Mouse (Mus musculus) gastrocnemius, adult 8-10 months (tissue): Measurements from ENCODE around the gene Tssk4. TPM values are rescaled to one million over a fixed set of nuclear protein-coding genes. Genes with fewer than 3 reads are reported as not detected.
A peak's percentile ranks its signal among the peaks of the same experiment; 100 is the strongest.

ENCODE experiments used
- DNase-seq, 2 experiments: peaks; one replicate each; pipeline ENCODE4 v3.0.0; 2022; ENCODE audit warnings: low spot score in 2 of 2
- total RNA-seq, 4 experiments: library from RNA; stranded (reverse); gene quantifications; 2 replicates each; pipeline ENCODE4 v1.2.4; 2022

The Tssk4 gene
- total RNA-seq: under 1 TPM in 2 of 4 experiments, not detected in 2; 0.22 to 0.29 TPM

DNA sequence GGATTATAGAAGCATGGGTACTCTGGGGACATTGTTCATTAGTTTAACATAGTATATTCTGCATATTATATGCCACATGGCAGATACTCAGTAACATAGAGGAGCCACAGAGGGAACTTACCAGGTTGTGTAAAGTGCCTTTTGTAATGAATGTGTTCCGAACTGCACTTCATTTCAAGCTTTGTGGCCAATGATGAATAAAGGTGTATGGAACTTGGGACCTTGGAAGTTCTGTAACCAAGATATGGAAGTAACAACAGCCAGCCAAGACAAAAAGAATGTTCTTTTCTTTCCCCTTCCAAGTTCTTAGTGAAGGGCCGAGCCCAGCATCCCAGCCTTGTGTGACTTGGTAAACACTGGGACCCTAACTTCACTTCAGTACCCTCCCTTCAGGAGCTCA, at the start of gene Tssk4:
Tssk4 (plus strand) TSS at position 301 of the 400 bp plus-strand sequence.
- no peak for DNase-seq

DNA sequence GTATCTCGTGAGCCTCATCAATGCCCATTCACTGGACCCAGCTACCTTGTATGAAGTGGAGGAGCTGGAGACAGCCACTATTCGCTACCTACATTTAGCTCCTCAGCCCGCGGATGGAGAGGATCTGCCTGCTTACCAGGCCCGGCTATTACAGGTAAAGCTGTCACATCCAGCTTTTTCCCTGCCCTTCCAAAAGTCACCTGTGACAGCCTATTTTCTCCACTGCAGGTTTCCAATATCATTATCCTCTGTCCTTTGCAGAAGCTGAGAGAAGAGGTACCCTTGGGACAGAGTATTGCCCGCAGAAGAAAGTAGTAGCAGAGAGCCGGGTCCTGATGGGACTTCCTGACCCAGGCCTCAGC, 46.7 kb upstream of the Tssk4 start, which contains the start of gene Irf9:
Irf9 (plus strand) TSS at position 301 of the 362 bp plus-strand sequence.
- DNase-seq: no peak

DNA sequence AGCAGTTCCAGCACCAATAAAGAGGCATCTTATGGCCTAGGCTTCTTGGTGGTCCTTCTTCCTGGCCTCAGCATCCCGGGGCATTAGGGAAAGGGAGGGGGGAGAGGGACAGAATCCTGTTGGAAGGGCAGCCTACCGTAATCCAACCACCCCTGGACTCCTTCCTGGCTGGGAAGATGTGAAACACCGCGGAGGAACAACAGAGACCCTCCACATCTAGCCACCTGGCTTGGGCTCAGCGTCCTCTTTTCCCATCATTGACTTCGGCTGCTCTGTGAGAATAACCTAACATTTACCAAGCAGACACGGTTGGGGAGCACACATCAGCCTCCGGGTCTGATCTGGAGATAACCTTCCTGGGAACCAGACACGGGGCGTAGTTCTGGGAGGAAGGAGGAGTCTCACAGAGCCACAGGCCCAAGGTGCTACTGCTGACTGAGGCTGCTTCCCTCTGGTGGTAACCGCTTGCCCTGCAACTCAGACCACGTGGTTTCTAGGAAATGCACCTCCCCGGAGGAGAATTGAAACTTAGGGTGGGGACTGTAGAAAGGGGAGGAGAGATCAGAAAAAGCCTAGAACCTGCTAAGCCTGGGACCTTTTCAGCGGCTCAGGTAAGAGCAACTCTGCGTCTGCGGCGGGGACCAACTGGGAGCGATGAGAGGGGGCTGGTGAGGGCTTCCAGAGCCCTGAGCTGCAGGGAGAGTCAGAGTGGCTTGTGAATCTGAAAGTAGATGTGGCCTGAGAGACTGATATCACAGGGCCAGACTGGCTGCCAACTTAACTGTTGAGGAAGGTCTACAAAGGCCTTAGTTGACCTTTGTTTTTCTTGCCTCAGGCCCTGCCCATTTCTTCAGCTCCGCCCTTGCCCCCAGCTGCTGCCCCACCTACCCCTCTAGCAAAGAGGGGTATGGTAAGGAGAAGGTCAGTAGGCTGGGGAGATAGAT, 46.1 kb upstream of the Tssk4 start:
- peak; percentile 86 to 89 for DNase-seq

DNA sequence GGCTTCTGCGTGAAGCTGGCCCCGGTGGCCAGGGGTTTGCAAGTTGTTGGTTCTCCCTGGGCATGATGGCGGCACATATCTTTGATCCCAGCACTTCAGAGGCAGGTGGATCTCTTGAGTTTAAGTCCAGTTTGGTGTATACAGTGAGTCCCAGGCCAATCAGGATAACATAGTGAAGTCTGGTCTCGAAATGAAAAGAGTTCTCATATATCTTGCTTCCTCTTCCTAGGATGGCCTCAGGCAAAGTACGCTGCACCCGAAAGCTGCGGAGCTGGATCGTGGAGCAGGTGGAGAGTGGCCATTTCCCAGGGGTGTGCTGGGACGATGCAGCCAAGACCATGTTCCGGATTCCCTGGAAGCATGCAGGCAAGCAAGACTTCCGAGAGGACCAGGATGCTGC, 45.2 kb upstream of the Tssk4 start:
- no peak for DNase-seq

DNA sequence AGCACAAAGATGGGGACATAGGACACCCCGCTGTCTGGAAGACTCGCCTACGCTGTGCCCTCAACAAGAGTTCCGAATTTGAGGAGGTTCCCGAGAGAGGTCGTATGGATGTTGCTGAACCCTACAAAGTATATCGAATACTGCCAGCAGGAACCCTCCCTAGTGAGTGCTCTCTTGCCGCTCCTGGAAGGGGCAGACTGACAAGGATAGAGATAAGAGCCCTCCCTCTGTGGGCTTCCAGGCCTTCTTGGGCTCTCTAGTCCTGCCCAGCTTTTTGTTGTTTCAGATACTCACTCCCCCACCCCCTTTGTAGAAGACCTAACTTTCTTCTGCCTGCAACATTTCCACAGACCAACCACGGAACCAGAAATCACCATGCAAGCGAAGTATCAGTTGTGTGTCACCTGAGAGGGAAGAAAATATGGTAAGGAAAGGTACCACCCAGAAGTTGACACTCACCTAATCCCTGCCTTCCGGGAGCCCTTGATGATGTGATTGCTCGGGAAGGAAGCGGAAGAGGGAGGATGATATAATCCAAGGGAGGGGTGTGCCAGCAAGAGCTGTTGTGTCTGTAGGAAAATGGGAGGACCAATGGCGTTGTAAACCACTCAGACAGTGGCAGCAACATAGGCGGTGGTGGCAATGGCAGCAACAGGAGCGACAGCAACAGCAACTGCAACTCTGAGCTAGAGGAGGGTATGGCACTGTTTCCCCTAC, 44.1 kb upstream of the Tssk4 start:
- DNase-seq: no peak

DNA sequence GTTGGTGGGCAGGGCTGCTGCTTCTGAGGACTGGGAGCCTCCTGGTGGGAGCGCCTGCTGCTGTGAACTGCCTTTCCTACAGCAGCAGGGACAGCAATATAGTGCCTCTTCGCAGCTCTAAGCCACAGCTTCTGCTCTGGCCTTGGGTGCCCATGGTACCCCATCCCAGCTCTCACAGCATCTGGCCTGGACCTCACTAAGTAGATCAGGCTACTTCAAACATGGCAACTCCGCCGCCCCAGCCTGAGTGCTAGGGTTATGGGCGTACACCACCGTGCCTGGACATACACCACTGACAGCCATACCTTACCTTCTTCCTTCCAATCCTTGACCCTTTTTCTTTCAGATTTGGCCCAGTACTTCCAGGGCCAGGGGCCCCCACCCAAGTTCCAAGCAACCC, 41.6 kb upstream of the Tssk4 start:
- no peak for DNase-seq

DNA sequence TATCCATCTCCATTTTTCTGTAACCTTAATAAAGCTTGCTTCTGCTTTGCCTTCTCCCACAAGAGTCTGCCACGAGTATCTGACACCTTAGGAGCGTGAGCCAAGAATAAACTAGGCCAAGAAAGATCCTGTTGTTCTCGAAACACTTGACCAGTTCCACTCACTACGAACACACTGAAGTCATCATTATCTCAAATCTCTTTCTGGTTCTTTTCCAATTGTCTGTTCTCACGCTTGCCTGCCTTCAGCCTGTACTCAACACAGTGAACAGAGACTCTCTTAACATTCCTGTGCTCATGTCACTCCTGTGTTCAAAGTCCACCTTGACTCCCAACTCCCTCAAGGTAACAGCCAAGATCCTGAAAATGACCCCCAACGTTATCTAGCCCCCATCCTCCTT, 36.6 kb upstream of the Tssk4 start:
- no peak for DNase-seq

DNA sequence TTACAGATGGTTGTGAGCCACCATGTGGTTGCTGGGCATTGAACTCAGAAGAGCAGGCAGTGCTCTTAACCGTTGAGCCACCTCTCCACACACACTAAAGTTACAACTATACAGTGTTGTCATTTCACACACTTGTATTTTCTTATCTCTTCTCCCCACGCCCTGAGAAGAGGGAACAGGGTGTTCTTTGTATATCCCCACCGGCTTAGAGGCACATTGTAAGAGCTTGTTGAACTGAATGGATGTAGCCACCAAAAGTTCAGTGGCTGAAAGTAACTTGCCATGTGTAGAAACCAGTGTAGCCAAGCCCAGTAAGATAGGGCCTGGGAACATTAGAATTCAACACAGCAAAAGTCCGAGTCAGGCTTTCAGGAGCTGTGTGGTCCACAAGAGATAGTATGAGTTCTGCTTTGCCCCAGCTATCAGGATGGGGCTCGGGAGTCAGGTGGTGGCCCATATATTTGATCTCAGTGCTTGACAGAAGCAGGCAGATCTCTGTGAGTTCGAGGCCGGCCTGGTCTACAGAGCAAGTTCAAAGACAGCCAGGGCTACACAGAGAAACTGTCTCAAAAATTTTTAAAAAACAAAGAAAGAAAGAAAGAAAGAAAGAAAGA, 35.3 kb upstream of the Tssk4 start:
- DNase-seq: no peak

DNA sequence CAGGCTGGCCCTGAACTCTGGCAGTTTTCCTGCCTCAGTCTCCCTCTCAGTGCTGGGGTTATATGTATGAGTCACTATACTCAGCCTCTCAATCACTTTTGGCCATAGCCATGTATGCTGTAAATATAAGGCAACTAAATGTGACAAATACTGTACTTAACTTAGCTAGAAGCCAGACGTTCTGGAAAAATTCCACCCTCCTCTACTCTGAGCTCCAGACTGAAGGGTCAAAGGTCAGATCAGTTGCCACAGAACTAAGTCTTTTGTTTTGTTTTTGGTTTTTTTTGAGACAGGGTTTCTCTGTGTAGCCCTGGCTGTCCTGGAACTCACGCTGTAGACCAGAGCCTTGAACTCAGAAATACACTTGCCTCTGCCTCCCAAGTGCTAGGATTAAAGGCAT, 34.1 kb upstream of the Tssk4 start:
- no peak for DNase-seq

DNA sequence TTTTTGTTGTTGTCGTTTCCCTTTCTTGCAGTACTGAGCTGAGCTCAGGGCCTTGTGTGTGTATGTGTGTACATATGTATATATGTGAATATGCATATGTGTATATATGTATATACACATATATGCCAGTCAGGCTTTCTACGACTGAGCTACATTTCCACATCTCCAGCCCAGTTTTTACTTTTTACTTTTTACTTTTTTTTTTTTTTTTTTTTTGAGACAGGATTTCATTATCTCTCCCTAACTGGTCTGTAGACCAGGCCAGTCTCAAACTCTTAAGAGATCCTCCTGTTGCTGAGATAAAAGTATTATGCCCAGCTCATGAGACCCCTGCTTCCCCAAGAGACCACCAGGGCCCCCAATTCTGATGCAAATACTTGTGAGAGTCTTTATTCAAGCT, 33.1 kb upstream of the Tssk4 start:
- DNase-seq: no peak

DNA sequence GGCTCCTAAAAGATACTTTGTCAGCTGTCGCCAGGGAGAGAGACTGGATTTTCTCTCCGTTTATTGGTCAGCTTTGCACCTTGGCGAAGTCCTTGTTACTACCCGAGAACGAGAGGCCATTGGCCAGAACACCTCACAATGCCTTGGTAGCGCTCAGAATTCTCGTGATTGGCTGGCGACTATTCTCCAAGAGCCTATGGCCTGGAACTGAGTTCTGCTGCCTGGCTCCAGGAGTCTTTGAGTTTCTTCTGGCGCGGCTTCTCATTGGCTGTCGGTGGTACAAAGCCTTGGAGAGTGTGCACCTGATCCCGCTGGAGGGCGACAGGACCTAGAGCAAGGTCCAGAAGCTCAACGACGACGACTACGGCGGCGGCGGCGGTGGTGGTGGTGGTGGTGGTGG, 32.2 kb upstream of the Tssk4 start, which contains the start of gene Rec8:
Rec8 (plus strand) TSS at position 216 of the 400 bp plus-strand sequence.
- DNase-seq: no peak

DNA sequence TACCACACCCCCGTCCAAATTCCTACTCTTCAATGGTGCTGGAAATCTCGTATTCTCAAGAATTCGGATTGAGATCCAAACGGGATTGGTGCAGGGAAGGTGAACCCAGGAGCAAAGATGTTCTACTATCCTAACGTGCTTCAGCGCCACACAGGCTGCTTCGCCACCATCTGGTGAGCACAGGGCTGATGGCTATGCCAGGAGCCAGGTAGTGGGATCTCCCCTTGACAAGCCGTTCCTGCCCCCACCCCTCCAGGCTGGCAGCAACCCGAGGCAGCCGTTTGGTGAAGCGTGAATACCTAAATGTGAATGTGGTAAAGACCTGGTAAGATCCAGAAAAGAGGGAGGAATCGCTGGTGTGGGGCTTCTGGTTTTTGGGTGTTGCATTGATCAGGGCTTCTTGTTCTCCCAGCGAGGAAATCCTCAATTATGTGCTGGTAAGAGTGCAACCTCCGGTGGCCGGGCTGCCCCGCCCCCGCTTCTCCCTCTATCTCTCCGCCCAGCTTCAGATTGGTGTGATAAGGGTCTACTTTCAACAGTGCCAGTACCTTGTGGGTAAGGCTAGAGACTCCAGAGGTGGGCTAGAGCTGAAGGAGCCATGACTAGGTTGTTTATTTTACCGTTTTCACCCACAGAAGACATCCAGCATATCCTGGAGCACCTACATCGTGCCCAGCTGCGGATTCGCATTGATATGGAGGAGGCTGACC, 31.3 kb upstream of the Tssk4 start:
- no peak for DNase-seq

DNA sequence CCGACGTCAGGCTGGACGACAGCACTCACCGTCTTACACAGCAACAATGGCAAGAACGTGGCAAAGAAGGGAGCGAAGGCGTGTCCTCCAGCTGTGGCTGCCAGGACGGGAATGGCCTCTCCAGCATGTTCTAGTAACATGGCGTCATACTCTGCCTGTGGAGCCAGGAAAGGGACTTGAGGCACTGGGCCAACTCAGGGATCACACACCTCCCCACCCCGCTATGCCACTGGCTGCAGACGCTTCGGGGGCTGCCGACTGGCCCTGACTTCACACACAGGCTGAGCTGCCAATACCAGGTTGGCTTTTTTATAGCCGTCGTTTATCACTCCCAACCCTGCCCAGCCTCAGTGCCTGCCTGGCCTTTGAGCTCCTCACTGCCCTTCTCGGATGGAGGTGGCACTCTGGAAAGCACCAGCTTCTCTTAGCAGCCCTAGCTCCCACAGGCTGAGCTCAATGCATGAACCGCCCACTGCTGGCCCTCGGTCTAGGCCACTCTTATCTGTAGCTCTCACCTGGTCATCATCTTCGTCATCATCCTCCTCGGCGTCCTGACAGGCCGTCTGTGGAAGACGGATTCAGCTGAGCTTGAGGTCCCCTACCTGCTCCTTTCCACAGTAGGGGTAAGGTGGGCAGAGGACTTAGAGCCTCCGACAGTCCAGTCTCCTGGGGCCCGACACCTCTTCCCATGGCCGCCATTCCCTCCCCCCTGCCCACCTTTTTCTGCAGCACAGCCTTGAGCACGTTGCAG, 21.7 kb upstream of the Tssk4 start:
- DNase-seq: no peak

DNA sequence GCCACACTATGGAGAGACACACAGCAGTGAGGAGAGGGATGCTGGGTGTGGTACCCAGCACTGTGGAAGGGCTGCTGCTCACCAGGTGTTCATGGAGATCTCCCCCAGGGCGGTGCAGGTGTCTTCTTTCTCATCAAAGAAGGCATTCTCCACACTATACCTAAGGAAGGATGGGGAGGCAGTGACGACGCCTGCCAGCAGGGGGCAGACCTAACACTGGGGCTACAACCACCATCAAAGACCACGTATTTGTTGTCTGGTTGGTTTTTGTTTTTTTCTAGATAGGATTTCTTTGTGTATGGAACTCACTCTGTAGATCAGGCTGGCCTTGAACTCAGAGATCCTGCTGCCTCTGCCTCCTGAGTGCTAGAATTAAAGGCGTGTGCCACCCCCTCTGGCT, 20.7 kb upstream of the Tssk4 start:
- DNase-seq: peak; percentile 26 to 43

DNA sequence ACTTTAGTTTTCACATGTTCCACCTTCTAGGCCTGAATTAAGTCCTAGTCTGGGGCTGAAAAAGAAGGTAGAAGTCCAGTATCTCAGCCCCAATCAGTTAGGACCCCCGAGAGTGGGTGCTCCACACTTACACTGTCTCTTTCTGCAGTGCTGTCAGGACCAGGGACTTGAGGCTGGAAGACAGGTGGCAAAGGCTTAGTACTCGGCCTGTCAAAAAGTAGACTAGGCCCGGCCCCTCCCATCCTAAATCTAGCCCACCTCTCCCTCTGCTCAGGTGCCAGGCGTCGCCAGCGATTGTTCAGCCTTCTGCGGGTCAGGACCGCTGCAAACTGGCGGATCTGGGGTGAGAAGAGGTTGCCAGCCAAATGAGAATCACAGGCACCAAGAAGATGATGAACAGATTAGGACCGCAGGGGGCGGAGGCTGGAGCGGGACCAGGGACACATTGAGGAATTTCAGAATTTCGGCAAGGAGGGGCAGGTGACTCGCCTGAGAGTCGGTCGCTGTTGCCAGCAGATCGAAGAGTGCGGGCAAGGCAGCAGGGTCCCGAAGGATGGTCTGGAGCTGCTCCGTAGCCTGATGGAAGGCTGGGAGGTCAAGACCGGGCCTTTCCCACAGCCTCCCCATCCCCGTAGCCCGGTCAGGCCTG, 15.0 kb upstream of the Tssk4 start:
- peak in 1 of 2 experiments; percentile 20 for DNase-seq

DNA sequence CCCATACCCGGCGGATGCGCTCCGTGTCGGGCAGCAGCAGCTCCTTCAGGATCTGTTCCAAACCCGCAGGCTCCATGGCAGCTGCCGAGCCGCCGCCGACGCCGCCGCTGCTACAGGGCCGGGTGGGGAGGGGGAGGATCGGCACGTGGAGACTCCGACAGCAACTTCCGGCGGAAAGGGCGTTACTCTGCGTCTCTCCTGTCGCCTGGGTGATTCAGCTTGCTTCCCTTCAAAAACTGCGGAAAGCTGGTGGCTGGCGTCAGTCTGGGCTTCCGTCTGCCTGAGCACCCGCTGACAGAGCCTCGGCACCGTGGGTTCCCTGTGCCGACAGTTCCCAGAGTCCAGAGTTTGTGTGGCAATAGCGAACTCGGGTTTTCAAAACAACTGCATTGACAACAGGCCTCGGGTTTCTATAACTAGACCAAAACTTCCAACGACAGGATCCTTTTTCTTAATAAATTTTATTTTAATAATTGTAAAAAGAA, 14.4 kb upstream of the Tssk4 start, which contains the start of gene Ipo4:
Ipo4 (minus strand) TSS at position 435 of the 485 bp plus-strand sequence.
- peak; percentile 65 to 69 for DNase-seq

DNA sequence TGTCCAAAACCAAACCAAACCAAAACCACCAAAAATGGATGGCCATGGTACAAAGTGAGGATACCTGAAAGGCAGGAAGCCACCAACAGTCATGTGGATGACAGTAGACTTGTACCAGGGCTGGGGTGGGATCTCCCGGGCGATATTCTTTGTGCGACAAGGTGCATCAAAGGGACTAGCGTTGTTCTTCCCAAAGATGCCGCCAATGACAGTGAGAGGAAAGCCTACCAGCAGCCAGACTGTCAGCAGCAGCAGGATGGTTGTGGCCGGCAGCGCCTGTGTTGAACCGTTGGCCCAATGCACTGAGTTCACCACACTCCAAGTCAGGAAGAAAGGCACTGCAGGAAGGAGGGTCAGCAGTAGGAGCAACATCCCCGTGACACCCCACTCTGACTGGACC, 12.2 kb upstream of the Tssk4 start, which contains the start of gene Gm49378:
Gm49378 (minus strand) TSS at position 101 of the 400 bp plus-strand sequence.
- no peak for DNase-seq

DNA sequence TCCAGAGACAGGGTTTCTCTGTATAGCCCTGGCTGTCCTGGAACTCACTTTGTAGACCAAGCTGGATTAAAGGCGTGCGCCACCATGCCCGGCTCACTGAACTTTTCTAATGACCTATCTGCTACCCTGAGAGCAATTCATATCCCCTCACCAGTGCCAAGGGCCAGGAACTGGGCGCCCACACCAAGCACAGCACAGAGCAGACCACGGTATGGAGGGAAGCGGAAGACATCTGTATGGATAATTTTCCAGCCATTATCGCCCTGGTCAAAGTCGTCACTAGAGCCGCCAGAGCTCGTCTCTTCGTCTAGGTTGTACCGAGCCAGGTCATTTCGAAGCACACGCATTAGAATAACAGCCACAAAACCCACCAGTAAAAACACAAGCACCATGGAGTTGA, 9.2 kb upstream of the Tssk4 start:
- no peak for DNase-seq

DNA sequence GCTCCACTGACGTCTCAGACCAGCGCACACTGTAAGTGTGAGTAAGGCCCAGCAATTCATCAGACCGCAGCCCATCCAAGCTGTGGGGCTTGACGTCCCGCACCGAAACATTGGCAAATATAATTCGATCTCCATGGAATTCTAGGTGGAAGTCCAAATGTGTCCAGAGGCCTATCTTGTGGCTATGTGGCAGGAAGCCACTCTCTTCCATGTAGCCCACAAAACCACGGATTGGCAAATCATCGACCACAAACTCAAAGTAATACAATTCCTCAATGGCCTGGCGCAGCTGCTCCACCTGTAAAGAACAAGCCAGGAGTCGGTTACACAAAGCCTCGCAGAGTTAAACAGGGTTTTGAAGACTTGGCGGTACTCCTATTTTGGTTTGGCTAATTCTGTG, 8.7 kb upstream of the Tssk4 start:
- DNase-seq: no peak

DNA sequence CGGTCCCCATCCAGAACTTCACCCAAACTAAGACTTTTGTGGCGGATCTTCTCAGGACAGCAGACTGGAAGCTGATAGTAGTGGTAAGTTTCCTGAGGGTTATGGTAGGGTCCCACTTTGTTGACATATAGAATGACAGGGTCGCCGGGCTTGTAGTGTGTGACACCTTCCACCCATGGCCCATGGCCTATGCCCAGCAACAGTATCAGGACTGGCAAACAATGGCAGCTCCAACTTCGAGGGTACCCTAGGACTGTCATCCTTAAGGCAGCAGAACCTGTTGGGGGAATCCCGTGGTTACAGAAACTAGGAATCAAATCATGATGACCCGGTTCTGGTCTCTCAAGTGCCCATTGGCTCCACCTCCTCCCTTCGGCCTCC, 7.3 kb upstream of the Tssk4 start:
- no peak for DNase-seq
